Mouse (Mus musculus) lung, adult 10 weeks (tissue): ENCODE results near the gene Rabep2. TPM values are rescaled to one million over a fixed set of nuclear protein-coding genes. Genes with fewer than 3 reads are reported as not detected.

Source experiments
- polyA plus RNA-seq: library from polyadenylated mRNA; stranded (reverse); fragments of 350-450 nt; fragmentation: Illumina TruSeq; extraction: RNeasy Lipid Tissue Mini Kit (QIAGEN cat#74804); gene quantifications from one replicate; pipeline ENCODE4 v1.2.3, GENCODE M21; 2014; ENCODE audit warnings: low read depth, low replicate concordance; ENCODE audit not compliant: insufficient read depth

Rabep2 gene
- polyA plus RNA-seq, result 14.1 TPM

GRCm38 (mm10) chr7:126428631-126429502 is at the start of gene Rabep2:
Gene Rabep2, plus strand, starts transcription at chr7:126428759.

GRCm38 (mm10) chr7:126396298-126397119 is 32.0 kb upstream of the Rabep2 start, which contains the start of gene Nfatc2ip:
Gene Nfatc2ip, minus strand, starts transcription at chr7:126396737.

GRCm38 (mm10) chr7:126414725-126415124 is 13.8 kb upstream of the Rabep2 start, which contains the start of gene Cd19:
Gene Cd19, minus strand, starts transcription at chr7:126414889.

GRCm38 (mm10) chr7:126463004-126463403 is 34.4 kb downstream of the Rabep2 start, which contains the start of gene Atp2a1:
Gene Atp2a1, minus strand, starts transcription at chr7:126463108.

GRCm38 (mm10) chr7:126474993-126475581 is 46.5 kb downstream of the Rabep2 start, which contains the start of gene Sh2b1:
Gene Sh2b1, minus strand, starts transcription at chr7:126475424.

GRCm38 (mm10) chr7:126487052-126487483 is 58.5 kb downstream of the Rabep2 start, which contains the start of gene Tufm:
Gene Tufm, plus strand, starts transcription at chr7:126487361.

Other genes with a start within 250 kb of the Rabep2 start
- 34.7 TPM for gene Xpo6, start 228.3 kb upstream of the Rabep2 start, polyA plus RNA-seq
- 7.7 TPM for gene Sbk1, start 156.1 kb upstream of the Rabep2 start, polyA plus RNA-seq
- 14.7 TPM for gene Lat, start 59.2 kb upstream of the Rabep2 start, polyA plus RNA-seq
- gene Spns1, start 51.3 kb upstream of the Rabep2 start, polyA plus RNA-seq, result 37.2 TPM
- 4.5 TPM for gene Nfatc2ip, start 32.0 kb upstream of the Rabep2 start, polyA plus RNA-seq
- 18.3 TPM for gene Cd19, start 13.9 kb upstream of the Rabep2 start, polyA plus RNA-seq
- gene Atp2a1, start 34.3 kb downstream of the Rabep2 start, polyA plus RNA-seq, result 1.8 TPM
- gene Sh2b1, start 46.7 kb downstream of the Rabep2 start, polyA plus RNA-seq, result 17.9 TPM
- gene Tufm, start 58.6 kb downstream of the Rabep2 start, polyA plus RNA-seq, result 43.5 TPM
- 21.0 TPM for gene Atxn2l, start 74.7 kb downstream of the Rabep2 start, polyA plus RNA-seq
- gene Eif3c, start 137.7 kb downstream of the Rabep2 start, polyA plus RNA-seq, result 62.9 TPM
- 8.5 TPM for gene Apobr, start 156.2 kb downstream of the Rabep2 start, polyA plus RNA-seq
- 29.4 TPM for gene Cln3, start 157.1 kb downstream of the Rabep2 start, polyA plus RNA-seq
- gene Il27, start 166.2 kb downstream of the Rabep2 start, polyA plus RNA-seq, result 0.32 TPM
- gene Nupr1, start 202.1 kb downstream of the Rabep2 start, polyA plus RNA-seq, result 293 TPM
- gene Sgf29, start 220.6 kb downstream of the Rabep2 start, polyA plus RNA-seq, result 42.0 TPM
- 90.2 TPM for gene Sult1a1, start 247.7 kb downstream of the Rabep2 start, polyA plus RNA-seq